Mouse (Mus musculus): ENCODE measurements around the gene Gm7534. TPM values are rescaled to one million over a fixed set of nuclear protein-coding genes. Genes with fewer than 3 reads are reported as not detected.

The Gm7534 gene
- not detected for total RNA-seq (2021)

- DNase-seq (ENCODE audit: low spot score) = no peak
- intact Hi-C loops (cut with DNase I) = no loop called here
Observed at GRCm38 (mm10) chr4:134202904-134203303, at the start of gene Gm7534. Gene Gm7534 (minus strand): TSS chr4:134203004.

GRCm38 (mm10) chr4:134252131-134252910, 49.5 kb upstream of the Gm7534 start:
- no peak for DNase-seq (ENCODE audit: low spot score)
- intact Hi-C loops (cut with DNase I) = no loop called here

GRCm38 (mm10) chr4:134251241-134252130, 48.7 kb upstream of the Gm7534 start:
- DNase-seq (ENCODE audit: low spot score) = no peak
- intact Hi-C loops (cut with DNase I) = loop anchor here (2.0 kb wide), 1 partner anchor 35 kb away; the partner anchor contains the start of gene Pdik1l

- intact Hi-C loops (cut with DNase I) = loop anchor here (2.0 kb wide), 1 partner anchor 36 kb away; the partner anchor contains the start of gene Pdik1l
- DNase-seq (ENCODE audit: low spot score) = no peak
Observed at GRCm38 (mm10) chr4:134250930-134251240, 48.1 kb upstream of the Gm7534 start.

- intact Hi-C loops (cut with DNase I) = loop anchor here (2.0 kb wide), 1 partner anchor 36 kb away; the partner anchor contains the start of gene Pdik1l
- no peak for DNase-seq (ENCODE audit: low spot score)
Observed at GRCm38 (mm10) chr4:134250116-134250929, 47.5 kb upstream of the Gm7534 start.

GRCm38 (mm10) chr4:134249651-134250050, 46.8 kb upstream of the Gm7534 start:
- intact Hi-C loops (cut with DNase I) = loop anchor here (1.0 to 10.0 kb wide), 7 partner anchors 19 to 247 kb away; partner anchors contain the start of genes Cep85, Dhdds and Pdik1l
- DNase-seq (ENCODE audit: low spot score) = no peak

- intact Hi-C loops (cut with DNase I) = loop anchor here (5.0 to 10.0 kb wide), 2 partner anchors 228 to 244 kb away; partner anchors contain the start of gene Dhdds
- no peak for DNase-seq (ENCODE audit: low spot score)
Observed at GRCm38 (mm10) chr4:134246719-134247258, 44.0 kb upstream of the Gm7534 start, which contains the start of gene Gm30191. Gene Gm30191 (plus strand): TSS chr4:134246935.

- no peak for DNase-seq (ENCODE audit: low spot score)
- intact Hi-C loops (cut with DNase I) = loop anchor here (5.0 to 10.0 kb wide), 2 partner anchors 229 to 244 kb away; partner anchors contain the start of gene Dhdds
Observed at GRCm38 (mm10) chr4:134246256-134246655, 43.5 kb upstream of the Gm7534 start.

- peak; percentile 88 for DNase-seq (ENCODE audit: low spot score)
- intact Hi-C loops (cut with DNase I) = loop anchor here (5.0 to 10.0 kb wide), 2 partner anchors 230 to 243 kb away; partner anchors contain the start of gene Dhdds
Observed at GRCm38 (mm10) chr4:134245148-134245843, 42.5 kb upstream of the Gm7534 start, which contains the start of gene Zfp593. Gene Zfp593 (minus strand): TSS chr4:134245592.

- DNase-seq (ENCODE audit: low spot score) = no peak
- intact Hi-C loops (cut with DNase I) = loop anchor here (10.0 kb wide), 1 partner anchor 231 kb away; no protein-coding TSS in a partner anchor
Observed at GRCm38 (mm10) chr4:134243516-134244250, 40.9 kb upstream of the Gm7534 start, which contains the start of gene E130218I03Rik. Gene E130218I03Rik (plus strand): TSS chr4:134243662.

- no peak for DNase-seq (ENCODE audit: low spot score)
- intact Hi-C loops (cut with DNase I) = no loop called here
Observed at GRCm38 (mm10) chr4:134238686-134239085, 35.9 kb upstream of the Gm7534 start.

- intact Hi-C loops (cut with DNase I) = no loop called here
- DNase-seq (ENCODE audit: low spot score) = peak; percentile 56
Observed at GRCm38 (mm10) chr4:134238279-134238651, 35.5 kb upstream of the Gm7534 start, which contains the start of gene Cnksr1. Gene Cnksr1 (minus strand): TSS chr4:134238399.

GRCm38 (mm10) chr4:134237582-134238278, 34.9 kb upstream of the Gm7534 start:
- no peak for DNase-seq (ENCODE audit: low spot score)
- intact Hi-C loops (cut with DNase I) = no loop called here

GRCm38 (mm10) chr4:134234876-134235275, 32.1 kb upstream of the Gm7534 start:
- intact Hi-C loops (cut with DNase I) = no loop called here
- DNase-seq (ENCODE audit: low spot score) = no peak

GRCm38 (mm10) chr4:134230431-134230830, 27.6 kb upstream of the Gm7534 start:
- intact Hi-C loops (cut with DNase I) = no loop called here
- DNase-seq (ENCODE audit: low spot score) = no peak

GRCm38 (mm10) chr4:134227194-134227593, 24.4 kb upstream of the Gm7534 start, which contains the start of gene Catsper4:
Gene Catsper4 (minus strand): TSS chr4:134227383.
- no peak for DNase-seq (ENCODE audit: low spot score)
- intact Hi-C loops (cut with DNase I) = no loop called here
